Mouse (Mus musculus) cerebellum, adult 11-12 months (tissue): ENCODE data around the gene Nrxn3.
A peak's percentile ranks its signal among the peaks of the same experiment; 100 is the strongest.

Source experiments
- DNase-seq: peaks from one replicate; pipeline ENCODE4 v3.0.0; 2022

Nrxn3 gene

GRCm38 (mm10) chr12:90196161-90196560 is 1473.5 kb downstream of the Nrxn3 start:
- no peak for DNase-seq

DNA sequence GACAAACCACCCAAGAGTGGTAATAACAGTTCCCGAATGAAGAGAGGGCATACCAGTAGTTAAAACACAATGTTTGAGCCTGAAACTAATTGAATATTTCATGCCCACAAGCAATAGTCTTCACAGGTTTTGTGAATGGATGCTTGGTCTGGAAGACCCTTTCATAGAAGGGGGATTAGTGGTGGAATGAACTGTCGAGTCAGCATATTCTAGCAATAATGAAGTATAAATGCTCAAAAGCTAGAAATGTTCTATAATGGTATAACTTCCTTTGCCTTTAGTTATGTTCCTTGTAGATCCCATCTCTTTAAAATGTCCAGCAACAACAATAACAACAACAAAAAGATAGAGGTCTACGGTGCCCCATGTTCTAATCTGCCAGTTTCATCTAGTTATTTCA is 1475.3 kb downstream of the Nrxn3 start:
- no peak for DNase-seq

GRCm38 (mm10) chr12:90202501-90202900 is 1479.8 kb downstream of the Nrxn3 start:
- DNase-seq = no peak

GRCm38 (mm10) chr12:90211410-90211809 is 1488.7 kb downstream of the Nrxn3 start:
- DNase-seq = no peak

DNA sequence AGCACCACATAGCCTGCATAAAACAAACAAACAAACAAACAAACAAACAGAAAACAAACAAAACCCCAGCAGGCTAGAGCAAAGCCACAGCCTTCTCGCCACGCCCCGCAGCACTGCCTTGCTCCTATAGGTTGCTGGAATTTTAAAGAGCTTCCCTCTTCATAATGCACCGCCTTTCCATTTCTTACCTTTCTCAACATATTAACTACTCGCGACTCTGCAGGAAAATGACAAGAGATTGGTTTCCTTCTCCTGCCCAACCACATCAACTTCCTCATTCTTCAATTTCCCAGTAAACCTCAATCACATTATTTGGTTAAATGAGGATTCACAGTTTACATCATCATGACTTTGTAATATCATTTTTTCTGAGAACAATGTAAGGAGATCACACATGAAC is 1494.4 kb downstream of the Nrxn3 start:
- no peak for DNase-seq

DNA sequence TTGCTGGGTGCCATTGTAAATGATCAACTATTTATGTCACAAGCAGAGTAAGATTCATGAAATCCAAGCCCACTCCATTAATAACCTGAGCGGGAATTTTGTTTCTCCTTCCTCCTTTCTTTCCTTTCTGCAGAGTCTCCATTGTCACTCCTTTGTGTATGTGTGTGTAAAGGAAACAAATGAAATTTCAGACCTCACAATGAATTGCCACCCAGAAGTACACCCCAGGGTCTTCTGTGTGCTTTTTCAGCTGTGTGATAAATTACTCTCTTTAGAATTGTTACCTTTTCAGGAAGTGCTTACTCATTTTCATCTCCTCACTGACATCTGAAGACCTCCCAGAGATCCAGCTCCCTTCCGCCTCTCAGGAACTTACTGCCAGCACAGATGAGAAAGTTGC is 1506.4 kb downstream of the Nrxn3 start:
- no peak for DNase-seq

GRCm38 (mm10) chr12:90236093-90236492 is 1513.4 kb downstream of the Nrxn3 start:
- DNase-seq = no peak

GRCm38 (mm10) chr12:90260301-90260700 is 1537.6 kb downstream of the Nrxn3 start:
- no peak for DNase-seq

DNA sequence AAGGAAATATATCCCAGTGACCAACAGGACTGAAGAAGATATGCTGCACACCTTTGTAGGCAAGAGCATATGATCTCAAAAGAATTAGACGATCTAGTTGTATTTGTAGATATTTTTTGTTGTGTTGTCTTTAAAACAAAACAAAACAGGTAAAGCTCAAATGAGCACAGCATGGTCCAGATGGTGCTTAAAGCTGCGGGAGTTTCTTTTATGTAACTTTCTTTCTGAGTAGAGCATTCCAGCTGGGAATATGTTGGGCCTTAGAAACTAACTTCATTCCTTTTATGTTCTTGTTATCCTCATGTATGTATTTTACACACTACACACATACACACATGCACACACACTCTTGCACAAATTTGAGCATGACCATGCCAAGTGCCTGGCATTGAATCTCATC is 1545.4 kb downstream of the Nrxn3 start:
- DNase-seq = no peak

GRCm38 (mm10) chr12:90270763-90271379 is 1548.2 kb downstream of the Nrxn3 start:
- no peak for DNase-seq

DNA sequence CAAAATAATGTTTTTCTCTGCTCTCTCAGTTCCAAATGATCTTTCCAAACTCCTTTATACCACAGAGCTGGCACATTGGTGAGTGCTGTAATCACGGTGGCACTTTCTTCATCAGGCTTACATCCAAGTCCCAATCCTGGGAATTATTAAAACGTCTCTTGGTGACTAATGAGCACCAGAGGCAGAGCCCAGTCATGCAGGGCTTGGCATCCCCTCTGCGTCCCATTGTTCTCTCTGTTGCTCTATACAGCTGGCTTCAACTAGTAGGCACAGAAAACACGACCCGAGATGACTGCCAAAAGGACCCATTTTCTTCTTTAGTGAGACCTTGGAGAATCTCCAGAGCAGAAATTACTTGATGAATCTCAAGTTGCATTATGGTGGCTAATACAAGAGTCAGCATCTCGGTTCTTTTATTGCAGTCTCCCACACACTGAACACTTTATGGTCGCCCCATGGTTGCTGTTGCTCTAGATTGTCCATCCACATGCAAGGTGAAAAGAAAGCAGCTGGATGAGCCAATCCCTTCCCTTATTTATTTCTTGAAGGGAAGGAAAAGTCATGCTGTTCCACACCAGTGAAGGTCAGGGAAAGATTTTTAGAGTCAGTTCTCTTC is 1552.1 kb downstream of the Nrxn3 start:
- DNase-seq = peak; percentile 64

DNA sequence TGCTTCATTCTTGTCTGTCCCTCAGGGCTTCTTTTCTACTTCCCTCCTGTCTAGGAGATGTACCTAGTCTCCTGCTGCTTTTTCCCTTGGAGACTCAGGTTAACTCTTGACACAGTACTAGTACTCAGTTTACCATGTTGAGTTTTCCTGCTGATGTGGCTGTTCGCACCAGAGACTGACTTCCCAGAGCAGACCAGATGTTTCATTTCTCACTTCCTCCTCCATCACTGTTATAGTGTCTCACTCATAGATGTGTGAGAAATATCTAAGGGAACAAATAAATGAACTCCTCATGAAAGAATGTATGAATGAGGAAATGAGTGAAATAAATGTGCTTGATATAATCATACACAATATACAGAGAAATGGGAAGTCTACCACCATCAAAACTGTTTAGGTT is 1558.6 kb downstream of the Nrxn3 start:
- no peak for DNase-seq

GRCm38 (mm10) chr12:90283022-90283421 is 1560.3 kb downstream of the Nrxn3 start:
- no peak for DNase-seq

DNA sequence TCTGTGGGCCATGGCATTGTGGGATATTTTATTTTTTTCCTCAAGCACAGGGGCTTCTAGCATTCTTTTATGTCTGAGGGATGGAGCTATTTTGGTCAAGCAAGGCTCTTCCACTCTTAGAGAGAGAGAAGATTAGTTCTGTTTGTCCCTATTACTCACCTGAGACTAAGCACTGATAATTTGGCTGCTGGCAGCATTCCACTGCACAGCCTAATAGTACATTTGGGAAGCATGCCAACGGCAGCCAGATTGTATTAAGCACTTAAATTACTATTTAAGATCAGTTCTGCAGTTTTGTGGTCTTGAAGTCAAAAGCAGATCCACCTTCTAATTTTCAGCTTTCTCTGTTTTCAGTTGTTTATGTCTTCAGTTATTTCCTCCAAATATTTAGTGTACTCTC is 1580.0 kb downstream of the Nrxn3 start:
- DNase-seq = peak; percentile 57

DNA sequence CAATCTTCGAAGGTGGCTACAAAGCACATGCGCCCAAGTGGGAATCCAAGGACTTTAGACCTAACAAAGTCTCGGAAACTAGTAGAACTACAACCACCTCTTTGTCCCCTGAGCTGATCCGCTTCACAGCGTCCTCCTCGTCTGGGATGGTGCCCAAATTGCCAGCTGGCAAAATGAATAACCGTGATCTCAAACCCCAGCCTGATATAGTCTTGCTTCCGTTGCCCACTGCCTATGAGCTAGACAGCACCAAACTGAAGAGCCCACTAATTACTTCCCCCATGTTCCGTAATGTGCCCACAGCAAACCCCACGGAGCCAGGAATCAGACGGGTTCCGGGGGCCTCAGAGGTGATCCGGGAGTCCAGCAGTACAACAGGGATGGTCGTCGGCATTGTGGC is 1609.1 kb downstream of the Nrxn3 start:
- peak; percentile 41 for DNase-seq

- DNase-seq = peak; percentile 71
Observed at GRCm38 (mm10) chr12:90332459-90332858, 1609.8 kb downstream of the Nrxn3 start.

DNA sequence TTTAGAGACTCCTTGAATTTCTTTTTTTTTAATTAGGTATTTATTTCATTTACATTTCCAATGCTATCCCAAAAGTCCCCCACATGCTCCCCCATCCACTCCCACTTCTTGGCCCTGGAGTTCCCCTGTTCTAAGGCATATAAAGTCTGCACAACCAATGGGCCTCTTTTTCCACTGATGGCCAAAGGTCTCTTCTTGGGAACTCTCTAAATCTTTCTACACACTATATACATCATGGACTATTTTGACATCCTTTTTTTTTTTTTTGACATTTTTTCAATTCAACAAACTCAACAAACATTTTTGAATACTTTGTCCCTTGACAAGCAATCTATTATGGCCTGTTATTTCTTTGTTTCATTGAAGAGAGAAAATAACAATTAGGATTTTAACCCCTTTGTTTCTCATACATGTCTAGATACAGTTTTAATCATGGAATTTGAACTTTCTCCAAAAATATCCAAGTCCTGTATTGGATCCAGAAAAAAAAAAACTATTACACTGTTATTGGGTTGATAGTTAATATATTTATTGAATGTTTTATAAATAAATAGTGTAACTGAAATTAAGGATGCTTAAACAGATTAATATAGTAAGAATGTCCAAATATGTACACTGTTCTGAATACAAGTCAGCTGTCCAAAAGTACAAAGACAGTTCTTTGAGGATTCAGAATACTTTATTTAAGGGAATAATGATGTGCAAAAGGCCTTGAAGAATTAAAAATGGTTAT is 1615.0 kb downstream of the Nrxn3 start:
- DNase-seq = no peak

DNA sequence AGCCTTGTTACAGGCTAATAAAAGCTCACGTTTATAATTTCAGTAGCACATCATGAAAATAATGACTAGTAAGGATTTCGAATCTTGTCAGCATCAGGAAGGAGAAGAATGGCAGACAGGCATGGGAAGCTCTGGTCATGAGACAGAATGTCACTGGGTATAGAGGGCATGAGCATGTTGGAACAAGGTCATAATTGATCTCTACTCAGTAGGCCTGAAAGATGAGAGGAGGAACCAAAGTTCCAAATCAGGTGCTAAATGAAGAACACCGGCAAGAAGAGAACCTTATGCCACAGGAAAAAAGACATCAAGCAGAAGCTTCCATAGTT is 1615.5 kb downstream of the Nrxn3 start:
- no peak for DNase-seq
